Mouse (Mus musculus): ENCODE data around the gene Asb18.

Asb18 gene

GRCm38 (mm10) chr1:89901381-89901780 lies 113.1 kb downstream of the Asb18 start:
- in situ Hi-C loops (cut with MboI): no loop called here
